Mouse (Mus musculus): ENCODE measurements around the gene Fzr1. TPM values are rescaled to one million over a fixed set of nuclear protein-coding genes. Genes with fewer than 3 reads are reported as not detected.

Gene Fzr1
- total and polyA plus RNA-seq, 3 experiments, result 20.7 to 115 TPM; not detected in 1

- Histone ChIP-seq H3K27me3 (ENCODE audit: control insufficient read depth in 1 of 2, insufficient read depth in 2 of 2, low read length in 2 of 2) (no peaks in the 10 kb centered on the region), H3K36me3 (ENCODE audit: control insufficient read depth in 1 of 2, insufficient read depth in 2 of 2, low read length in 2 of 2) (peaks cover 0 to 3% of the 10 kb centered on the region in 2 experiments; a peak in 1 of 4 replicates), H3K4me1 (ENCODE audit: control insufficient read depth in 1 of 2, insufficient read depth in 2 of 2, low read length in 2 of 2) (peaks cover 0 to 9% of the 10 kb centered on the region in 2 experiments; a peak in 2 of 4 replicates), H3K9me3 (replicated peaks; ENCODE audit: insufficient read depth, low read length) (no peaks in the 10 kb centered on the region), H3K9ac (ENCODE audit: control insufficient read depth, low read depth, low read length, poor library complexity, severe bottlenecking) (peak overlapping the region; percentile 81), H3K79me2 (ENCODE audit: control insufficient read depth, insufficient read depth, low read length, poor library complexity) (peaks cover 7% of the 10 kb centered on the region), H3K27ac (ENCODE audit: control insufficient read depth, low read depth, low read length) (peak overlapping the region; percentile 11; the same call in 1 of the 2 replicates), H3K4me3 (ENCODE audit: control insufficient read depth in 1 of 2, insufficient read depth in 1 of 2, low read depth in 2 of 2, low read length in 2 of 2) (peak overlapping the region; percentile 66 to 91)
- peak; percentile 50 for DNase-seq (ENCODE audit: low read depth, low spot score)
- TF ChIP-seq MXI1 (IDR thresholded peaks at IDR 0.05; ENCODE audit: low read depth, low read length) (peak; percentile 62), BHLHE40 (IDR thresholded peaks at IDR 0.05; ENCODE audit: borderline replicate concordance, low read depth, low read length) (no peak), CTCF (IDR thresholded peaks at IDR 0.05 in 2 of 3, conservative IDR thresholded peaks at IDR 0.05 in 1 of 3; ENCODE audit: control insufficient read depth in 1 of 3, insufficient read depth in 1 of 3, low read depth in 2 of 3, low read length in 3 of 3, poor library complexity in 1 of 3, severe bottlenecking in 1 of 3) (no peak), EP300 (IDR thresholded peaks at IDR 0.05; ENCODE audit: low read depth in 1 of 2, low read length in 2 of 2) (no peak), GATA1 (IDR thresholded peaks at IDR 0.05; ENCODE audit: low read depth, low read length) (no peak), TAL1 (IDR thresholded peaks at IDR 0.05; ENCODE audit: low read length) (no peak), MYC (IDR thresholded peaks at IDR 0.05; ENCODE audit: low read depth, low read length) (no peak)
Observed at GRCm38 (mm10) chr10:81426081-81426671, 47.9 kb upstream of the Fzr1 start.

- Histone ChIP-seq H3K27me3 (ENCODE audit: control insufficient read depth in 1 of 2, insufficient read depth in 2 of 2, low read length in 2 of 2) (no peaks in the 10 kb centered on the region), H3K9ac (ENCODE audit: control insufficient read depth, low read depth, low read length, poor library complexity, severe bottlenecking) (no peak overlapping the region; the same call in 1 of the 2 replicates), H3K4me3 (ENCODE audit: control insufficient read depth in 1 of 2, insufficient read depth in 1 of 2, low read depth in 2 of 2, low read length in 2 of 2) (no peak overlapping the region)
Observed at GRCm38 (mm10) chr10:81425236-81425850, 47.0 kb upstream of the Fzr1 start.

GRCm38 (mm10) chr10:81424246-81425051 lies 46.1 kb upstream of the Fzr1 start:
- H3K9me3 ChIP-seq (replicated peaks; ENCODE audit: insufficient read depth, low read length), result no peaks in the 10 kb centered on the region
- peaks cover 0 to 9% of the 10 kb centered on the region in 2 experiments; a peak in 2 of 4 replicates for H3K4me1 ChIP-seq (ENCODE audit: control insufficient read depth in 1 of 2, insufficient read depth in 2 of 2, low read length in 2 of 2)
- peaks cover 0 to 3% of the 10 kb centered on the region in 2 experiments; a peak in 1 of 4 replicates for H3K36me3 ChIP-seq (ENCODE audit: control insufficient read depth in 1 of 2, insufficient read depth in 2 of 2, low read length in 2 of 2)
- no peak overlapping the region for H3K9ac ChIP-seq (ENCODE audit: control insufficient read depth, low read depth, low read length, poor library complexity, severe bottlenecking)
- H3K27ac ChIP-seq (ENCODE audit: control insufficient read depth, low read depth, low read length), result no peak overlapping the region
- DNase-seq (ENCODE audit: low read depth, low spot score), result no peak
- TF ChIP-seq E2F4 (IDR thresholded peaks at IDR 0.05; ENCODE audit: borderline replicate concordance, low read depth, low read length) (no peak), KAT2A (conservative IDR thresholded peaks at IDR 0.05; ENCODE audit: low read depth, low read length) (no peak), GATA1 (IDR thresholded peaks at IDR 0.05; ENCODE audit: low read depth, low read length) (no peak), TAL1 (IDR thresholded peaks at IDR 0.05; ENCODE audit: low read length) (no peak), NELFE (IDR thresholded peaks at IDR 0.05; ENCODE audit: low read depth, low read length) (no peak), POLR2AphosphoS5 (IDR thresholded peaks at IDR 0.05; ENCODE audit: borderline replicate concordance, low read depth, low read length) (no peak)
- no peak overlapping the region for H3K4me3 ChIP-seq (ENCODE audit: control insufficient read depth in 1 of 2, insufficient read depth in 1 of 2, low read depth in 2 of 2, low read length in 2 of 2)
- peaks cover 7% of the 10 kb centered on the region for H3K79me2 ChIP-seq (ENCODE audit: control insufficient read depth, insufficient read depth, low read length, poor library complexity)
- H3K27me3 ChIP-seq (ENCODE audit: control insufficient read depth in 1 of 2, insufficient read depth in 2 of 2, low read length in 2 of 2), result no peaks in the 10 kb centered on the region

More at GRCm38 (mm10) chr10:81425236-81425850, 47.0 kb upstream of the Fzr1 start:
- Histone ChIP-seq H3K79me2 (ENCODE audit: control insufficient read depth, insufficient read depth, low read length, poor library complexity) (peaks cover 7% of the 10 kb centered on the region), H3K9me3 (replicated peaks; ENCODE audit: insufficient read depth, low read length) (no peaks in the 10 kb centered on the region), H3K4me1 (ENCODE audit: control insufficient read depth in 1 of 2, insufficient read depth in 2 of 2, low read length in 2 of 2) (peaks cover 0 to 9% of the 10 kb centered on the region in 2 experiments; a peak in 2 of 4 replicates), H3K36me3 (ENCODE audit: control insufficient read depth in 1 of 2, insufficient read depth in 2 of 2, low read length in 2 of 2) (peaks cover 0 to 3% of the 10 kb centered on the region in 2 experiments; a peak in 1 of 4 replicates), H3K27ac (ENCODE audit: control insufficient read depth, low read depth, low read length) (no peak overlapping the region)
- DNase-seq (ENCODE audit: low read depth, low spot score), result no peak
- no peak for TF ChIP-seq CHD2 (IDR thresholded peaks at IDR 0.05; ENCODE audit: low read length)
- TF ChIP-seq JUND (IDR thresholded peaks at IDR 0.05; ENCODE audit: low read depth, low read length), result no peak
- no peak for TF ChIP-seq BHLHE40 (IDR thresholded peaks at IDR 0.05; ENCODE audit: borderline replicate concordance, low read depth, low read length)
- no peak for TF ChIP-seq USF1 (IDR thresholded peaks at IDR 0.05; ENCODE audit: low read depth, low read length)
- no peak for TF ChIP-seq POLR2A (IDR thresholded peaks at IDR 0.05; ENCODE audit: control insufficient read depth in 1 of 2, insufficient read depth in 1 of 2, low read depth in 1 of 2, low read length in 2 of 2, poor library complexity in 1 of 2)
- no peak for TF ChIP-seq MXI1 (IDR thresholded peaks at IDR 0.05; ENCODE audit: low read depth, low read length)
- no peak for TF ChIP-seq RAD21 (IDR thresholded peaks at IDR 0.05; ENCODE audit: low read depth, low read length)
- TF ChIP-seq MAX (IDR thresholded peaks at IDR 0.05; ENCODE audit: low read length), result no peak

All from MEL (cell line).